Mouse (Mus musculus): Measurements from ENCODE around the gene Cops4.

DNA sequence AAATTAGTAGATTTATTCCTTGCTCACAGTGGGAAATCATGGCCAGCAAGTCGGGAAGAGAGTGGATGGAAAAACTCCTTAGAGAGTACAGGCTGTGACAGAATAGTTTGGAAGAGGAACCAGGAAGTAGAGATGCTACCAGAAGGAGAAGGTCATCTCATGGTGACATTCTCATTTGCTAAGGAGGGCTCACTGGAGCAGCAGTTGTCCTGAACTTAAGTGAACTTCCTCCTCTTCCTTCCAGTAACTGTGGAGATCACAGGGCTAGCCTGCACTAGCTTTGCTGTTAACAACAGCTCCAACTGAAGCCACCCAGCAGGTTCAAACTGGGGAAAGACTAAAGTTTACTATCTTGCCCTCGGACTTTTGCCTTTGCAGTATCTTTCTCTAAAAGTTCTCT, 48.7 kb downstream of the Cops4 start:
- TF ChIP-seq CTCF (IDR thresholded peaks at IDR 0.05; ENCODE audit: extremely low read depth, insufficient read depth, low read length) (no peak), POLR2A (IDR thresholded peaks at IDR 0.05; ENCODE audit: extremely low read depth, insufficient read depth, low read length) (no peak)

Data from cortical plate, adult 2 months (tissue).